Mouse (Mus musculus) monocyte, adult 5-6 weeks (primary cell): ENCODE data around the gene Bicral. TPM values are rescaled to one million over a fixed set of nuclear protein-coding genes. Genes with fewer than 3 reads are reported as not detected.
"Not testable (repeated sequence)": the region's sequence is repeated elsewhere in the genome, so short reads cannot be mapped to it uniquely, and the experiment has no call there.

ENCODE experiments used
- ATAC-seq: fragments of 153-309, 156-312 bp; replicated peaks from 2 replicates; pipeline ENCODE4 v1.8.0; 2017; ENCODE audit warnings: mild to moderate bottlenecking; ENCODE audit not compliant: low TSS enrichment, insufficient number of reproducible peaks, severe bottlenecking, poor library complexity, low FRiP score
- total RNA-seq: library from RNA; stranded (forward); fragments of 200-1000, 200-491, 200-594 nt; gene quantifications from 3 replicates; pipeline ENCODE4 v1.2.3, GENCODE M21; 2017

Gene Bicral
- total RNA-seq, 1 experiment from 2014 or later, result 25.2 TPM

DNA sequence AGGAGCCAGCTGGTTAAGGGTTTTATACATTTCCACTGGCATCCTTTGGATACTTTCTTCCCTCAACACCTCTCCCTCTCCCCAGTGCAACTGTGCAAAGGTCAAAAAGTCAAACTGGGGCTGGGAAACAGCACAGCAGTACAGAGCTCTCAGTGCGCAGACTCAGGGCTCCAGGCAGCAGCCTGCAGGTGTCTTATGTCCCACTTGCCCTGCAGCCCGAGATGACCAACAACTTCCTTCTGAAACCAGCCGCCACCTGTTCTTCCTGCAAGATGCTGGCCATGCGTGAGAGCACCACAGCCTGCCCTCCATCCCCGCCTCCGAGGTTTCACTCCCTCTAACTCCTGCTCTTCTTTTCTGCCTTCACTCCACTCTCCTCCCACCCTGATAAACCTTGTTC is 5.6 kb downstream of the Bicral start:
- ATAC-seq, result 0 out of 2 replicates have a peak, but pooled peaks have one; percentile 6

DNA sequence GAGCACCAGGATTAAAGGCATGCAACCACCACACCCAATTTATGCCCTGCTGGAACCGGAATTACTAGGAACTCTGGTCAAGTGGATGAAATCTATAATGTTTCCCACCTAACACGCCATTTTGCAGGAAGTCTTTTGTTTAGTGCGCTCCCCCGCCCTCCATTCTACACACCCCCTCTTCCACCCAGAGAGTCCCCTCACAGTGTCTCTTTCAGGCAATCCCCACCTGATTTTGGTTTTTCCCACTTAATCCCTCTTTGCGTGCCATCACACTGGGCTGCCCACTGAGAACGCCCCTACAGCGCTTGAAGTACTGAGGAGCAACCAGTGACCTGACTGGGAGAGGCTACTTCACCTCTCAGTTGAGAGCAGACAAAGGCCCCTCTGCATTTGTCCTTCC is 11.1 kb downstream of the Bicral start:
- ATAC-seq, result no peak

DNA sequence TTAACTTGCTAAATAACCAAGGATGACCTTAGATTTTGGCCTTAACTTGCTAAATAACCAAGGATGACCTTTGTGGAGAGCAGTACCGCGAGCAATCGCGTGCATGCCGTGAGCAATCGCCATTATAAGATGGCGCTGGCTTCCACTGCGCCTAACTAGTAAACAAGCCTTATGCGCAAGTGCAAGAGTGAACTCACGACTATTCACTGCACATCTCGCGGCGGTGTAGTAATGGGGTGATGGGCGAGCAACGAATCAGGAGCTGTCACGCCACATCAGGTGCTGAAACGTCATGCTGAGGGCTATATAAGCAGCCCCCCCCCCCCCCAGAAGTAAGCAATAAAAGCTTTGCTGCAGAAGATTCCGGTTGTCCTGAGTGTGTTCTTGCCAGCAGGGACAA is 11.7 kb downstream of the Bicral start:
- not testable (repeated sequence) for ATAC-seq

DNA sequence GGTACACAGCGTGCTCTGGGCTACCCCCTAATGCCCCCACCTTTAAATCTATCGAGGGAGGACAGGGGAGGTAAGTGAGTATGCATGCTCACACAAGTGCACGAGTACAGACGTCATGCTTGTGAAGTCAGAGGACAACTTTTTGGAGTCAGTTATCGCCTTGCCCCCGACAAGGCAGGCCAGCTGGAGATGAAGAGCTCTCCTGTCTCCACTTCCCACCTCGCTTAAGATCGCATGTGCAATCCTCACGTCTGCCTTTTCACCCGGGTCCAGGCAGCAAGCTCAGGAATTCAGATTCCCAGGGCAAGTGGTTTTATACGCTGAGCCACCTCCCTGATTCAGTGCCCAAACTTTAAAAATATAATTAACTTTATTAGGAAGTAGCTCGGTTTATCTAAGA is 13.0 kb downstream of the Bicral start:
- ATAC-seq, result no peak

DNA sequence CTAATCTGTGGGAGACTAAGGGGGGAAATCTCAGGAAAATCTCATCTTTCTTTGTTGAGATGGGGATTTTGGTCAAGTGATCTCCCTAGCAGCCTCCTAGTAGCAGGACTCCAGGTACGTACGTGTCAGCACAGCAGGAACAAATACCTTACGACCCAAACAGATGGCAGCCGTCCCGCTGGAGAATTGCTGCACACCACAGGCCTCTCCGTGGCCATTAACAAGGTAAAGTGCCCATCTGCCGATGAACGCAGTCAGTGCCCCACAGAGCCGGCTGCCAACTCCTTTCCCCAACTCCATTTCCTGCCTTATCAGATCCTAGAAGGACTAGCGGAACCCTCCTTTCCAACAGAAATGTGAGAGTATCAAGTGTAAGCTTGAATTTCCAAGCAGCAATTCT is 13.5 kb downstream of the Bicral start:
- no peak for ATAC-seq

DNA sequence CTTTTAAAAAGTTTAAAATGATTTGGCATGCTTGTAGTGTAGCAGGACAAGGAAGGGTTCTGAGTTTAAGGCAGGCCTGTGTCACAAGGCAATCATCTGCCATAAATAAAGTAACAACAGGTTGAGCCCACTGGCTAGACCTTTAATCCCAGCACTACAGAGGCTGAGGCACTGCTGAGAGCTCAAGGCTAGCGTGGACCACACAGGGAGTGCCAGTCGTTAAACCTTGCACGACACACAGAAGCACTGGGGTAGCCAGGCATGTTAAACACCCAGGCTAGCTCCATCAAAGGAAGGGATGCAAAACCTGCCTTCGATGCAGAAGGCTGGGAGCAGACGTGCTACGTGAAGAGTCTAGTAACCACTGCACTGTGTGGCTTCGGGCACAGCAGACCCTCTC is 14.6 kb downstream of the Bicral start:
- no peak for ATAC-seq

DNA sequence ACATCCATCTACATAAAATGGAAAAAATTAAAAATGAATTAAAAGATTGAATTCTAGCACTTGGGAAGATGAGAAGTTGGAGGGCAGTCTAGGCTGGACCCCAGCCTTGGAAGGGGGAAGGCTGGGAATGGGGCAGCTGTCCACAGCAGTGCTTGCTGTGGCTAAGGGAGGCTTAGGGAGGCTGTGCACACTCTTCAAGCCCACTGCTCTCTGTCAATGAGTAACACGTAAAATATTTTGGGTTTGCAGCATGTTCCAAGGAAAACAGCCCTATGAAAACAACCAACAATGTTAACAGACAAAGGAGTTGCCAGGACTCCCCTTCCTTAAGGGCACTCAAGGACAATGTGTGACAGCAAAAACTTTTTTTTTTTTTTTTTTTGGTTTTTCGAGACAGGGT is 15.3 kb downstream of the Bicral start:
- no peak for ATAC-seq

DNA sequence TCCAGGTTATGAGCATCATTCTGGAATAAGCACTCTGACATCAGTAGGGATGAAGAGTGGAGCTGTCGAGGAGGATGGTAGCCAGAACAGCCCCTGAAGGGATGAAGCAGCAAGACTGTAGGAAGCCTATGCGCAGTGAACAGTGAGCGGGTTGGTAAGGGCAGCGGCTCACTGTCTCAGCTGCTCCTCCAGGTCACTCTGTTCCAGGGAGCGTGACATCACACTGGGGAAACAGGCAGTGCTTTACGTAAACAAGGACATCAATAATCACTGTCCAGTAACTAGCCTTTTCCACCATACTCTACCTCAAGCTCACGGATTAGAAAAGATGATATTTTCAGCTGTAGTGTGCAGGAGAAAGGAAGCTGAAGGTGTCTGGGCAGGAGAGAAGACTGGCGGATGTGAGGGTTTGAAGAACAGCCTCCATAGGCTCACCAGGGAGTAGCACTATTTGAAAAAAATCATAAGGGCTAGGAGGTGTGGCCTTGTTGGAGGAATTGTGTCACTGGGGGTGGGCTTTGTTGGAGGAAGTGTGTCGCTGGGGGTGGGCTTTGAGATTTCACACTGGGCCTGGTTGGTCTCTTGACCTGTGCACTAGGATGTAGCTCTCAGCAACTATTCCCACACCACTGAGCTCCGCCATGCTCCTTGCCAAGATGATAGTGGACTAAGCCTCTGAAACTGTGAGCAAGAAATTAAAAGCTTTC is 17.8 kb downstream of the Bicral start:
- ATAC-seq, result no peak

DNA sequence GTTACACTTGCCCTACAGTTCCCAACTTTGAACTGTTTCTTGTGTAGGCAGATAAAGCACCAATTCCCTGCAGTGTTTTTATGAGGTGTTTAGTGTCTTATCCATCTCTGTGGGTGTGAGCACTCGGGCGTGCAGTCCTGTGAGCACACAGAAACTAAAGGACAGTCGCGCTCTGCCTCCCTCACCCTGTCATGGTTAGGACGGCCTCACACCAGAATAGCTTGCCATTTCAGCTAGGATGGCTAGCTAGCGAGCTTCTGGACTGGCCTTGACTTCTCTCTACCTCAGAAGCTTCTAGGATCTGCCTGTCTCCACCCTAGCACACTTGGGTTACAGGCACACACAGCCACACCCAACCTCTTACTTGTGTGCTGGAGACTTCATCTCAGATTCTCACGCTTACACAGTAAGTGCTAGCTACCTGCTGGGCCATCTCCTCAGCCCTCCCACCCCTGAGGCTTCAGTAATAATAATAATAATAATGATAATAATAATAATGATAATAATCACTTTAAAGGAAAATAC is 19.8 kb downstream of the Bicral start:
- ATAC-seq, result no peak

DNA sequence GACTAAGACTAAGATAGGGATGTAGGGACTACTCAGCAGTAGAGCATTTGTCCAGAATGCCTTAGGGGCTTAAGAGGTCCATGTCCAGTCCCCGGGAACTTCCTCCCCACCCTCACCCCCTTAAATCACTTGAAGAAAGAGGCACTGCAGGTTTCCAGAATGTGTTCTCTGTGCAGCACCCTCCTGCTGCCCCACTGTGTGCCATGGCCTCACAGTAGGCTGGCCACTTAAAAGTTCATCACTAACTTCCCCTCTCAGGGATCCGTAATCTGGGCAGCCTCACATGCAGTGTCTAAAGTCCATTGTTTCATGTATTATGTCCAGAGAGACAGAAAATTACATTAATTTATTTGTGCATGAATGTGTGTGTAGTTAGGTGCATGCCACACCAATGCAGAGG is 20.4 kb downstream of the Bicral start:
- no peak for ATAC-seq

DNA sequence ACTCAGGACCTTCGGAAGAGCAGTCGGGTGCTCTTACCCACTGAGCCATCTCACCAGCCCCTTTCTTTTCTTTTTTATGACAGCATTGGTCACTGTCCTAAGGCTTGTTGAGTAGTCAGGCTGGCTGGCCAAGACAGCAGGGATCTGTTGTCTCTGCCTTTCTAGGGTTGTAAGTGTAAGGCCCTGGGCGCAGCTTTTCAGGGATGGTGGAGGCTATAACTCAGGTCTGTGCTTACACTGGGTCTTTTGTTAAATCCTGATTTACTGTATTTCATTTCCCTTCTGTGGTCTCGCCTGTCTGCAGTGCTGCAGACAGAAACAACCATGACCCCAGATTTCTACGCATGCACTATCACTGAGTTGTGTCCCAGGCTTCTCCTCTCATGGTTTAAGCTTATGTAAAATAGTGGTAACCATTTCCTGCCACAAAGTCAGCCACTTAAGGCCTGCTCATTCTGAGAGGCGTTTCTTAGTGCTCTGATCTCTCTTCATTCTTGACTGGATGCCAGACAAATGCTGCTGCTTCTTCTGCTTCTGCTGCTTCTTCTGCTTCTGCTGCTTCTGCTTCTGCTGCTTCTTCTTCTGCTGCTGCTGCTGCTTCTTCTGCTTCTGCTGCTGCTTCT is 23.1 kb downstream of the Bicral start:
- ATAC-seq, result peak; percentile 67

DNA sequence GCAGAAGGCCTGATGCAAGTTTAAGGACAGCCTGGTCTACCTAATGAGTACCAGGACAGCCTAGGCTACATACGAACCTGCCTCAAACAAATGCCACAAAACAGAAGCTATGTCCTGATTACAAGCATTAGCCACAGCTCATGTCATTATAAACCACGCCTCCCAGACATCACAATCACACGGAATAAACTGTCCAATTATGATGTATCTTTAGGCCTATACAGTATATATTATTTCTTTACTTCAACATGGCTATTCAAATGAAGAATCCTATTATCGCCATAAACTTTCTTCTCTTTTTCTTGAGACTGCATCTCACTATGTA is 25.3 kb downstream of the Bicral start:
- ATAC-seq, result no peak

DNA sequence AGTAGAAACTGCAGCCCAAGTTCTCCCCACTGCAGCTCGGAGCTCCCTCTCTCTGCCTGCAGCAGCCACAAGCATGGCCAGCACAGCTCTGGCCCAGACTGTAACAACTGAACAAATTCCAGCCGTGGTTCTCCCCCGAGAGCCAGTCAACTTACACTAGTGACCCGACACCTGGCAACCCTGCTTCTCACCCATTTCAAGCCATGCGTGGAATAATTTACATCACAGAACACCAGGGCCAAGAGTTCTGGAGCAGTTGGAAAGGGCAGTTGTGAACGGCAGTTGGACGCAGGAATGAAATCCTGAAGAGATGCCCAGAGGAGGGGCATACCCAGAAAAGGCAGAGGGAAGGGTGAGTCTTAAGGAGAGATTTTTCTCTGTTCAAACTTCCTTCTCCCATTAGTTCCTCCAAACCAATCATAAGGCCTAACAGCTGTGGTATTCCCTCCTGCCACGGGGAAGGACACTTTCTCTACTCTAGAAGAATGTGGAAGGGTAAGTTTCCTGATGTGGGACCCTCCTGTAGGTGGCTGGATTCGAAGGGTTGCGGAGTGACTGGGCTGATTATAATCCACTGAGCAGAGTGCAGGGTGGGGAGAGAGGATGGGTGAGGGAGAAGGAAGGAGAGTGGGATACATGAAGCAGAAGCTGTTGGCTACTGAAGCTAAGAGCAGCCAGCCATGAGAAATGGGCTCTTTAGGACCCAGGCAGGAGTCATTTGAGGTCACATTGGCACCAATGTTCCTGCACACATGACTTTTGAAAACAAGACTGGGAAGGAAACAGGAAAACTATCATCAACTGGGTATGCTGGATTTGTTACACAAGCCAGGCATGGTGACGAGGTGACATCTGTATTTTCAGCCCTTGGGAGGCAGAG is 25.9 kb downstream of the Bicral start:
- ATAC-seq, result no peak

DNA sequence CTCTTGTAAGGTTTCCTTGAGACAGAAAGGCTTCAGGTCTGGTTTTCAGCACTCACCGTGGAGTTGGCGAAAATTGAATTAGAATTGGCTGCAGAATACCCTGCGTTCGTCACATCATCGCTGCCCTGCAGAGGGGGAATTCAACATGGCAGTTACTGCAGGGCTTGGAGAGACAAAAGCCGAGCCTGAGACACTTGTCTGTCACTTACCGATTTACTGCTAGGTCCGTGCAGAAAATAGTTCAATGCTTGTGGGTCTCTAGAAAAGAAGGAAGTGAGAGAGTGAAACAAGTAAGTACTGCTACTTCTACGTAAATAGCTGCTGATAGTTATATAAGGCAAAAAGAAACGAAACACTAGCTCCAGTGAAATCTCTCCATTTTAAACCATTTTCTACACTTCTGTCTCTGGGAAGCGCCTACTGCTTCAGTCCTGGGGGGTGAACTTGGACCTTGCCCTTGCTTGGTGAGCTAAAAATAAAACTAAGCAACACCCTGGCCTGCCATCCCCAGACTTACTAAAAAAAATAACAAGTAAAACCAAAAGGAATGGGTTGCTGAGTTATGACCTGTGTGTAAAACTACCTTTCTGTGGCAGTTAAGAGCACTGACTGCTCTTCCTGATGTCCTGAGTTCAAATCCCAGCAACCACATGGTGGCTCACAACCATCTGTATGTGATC is 28.3 kb downstream of the Bicral start:
- peak; percentile 51 for ATAC-seq

DNA sequence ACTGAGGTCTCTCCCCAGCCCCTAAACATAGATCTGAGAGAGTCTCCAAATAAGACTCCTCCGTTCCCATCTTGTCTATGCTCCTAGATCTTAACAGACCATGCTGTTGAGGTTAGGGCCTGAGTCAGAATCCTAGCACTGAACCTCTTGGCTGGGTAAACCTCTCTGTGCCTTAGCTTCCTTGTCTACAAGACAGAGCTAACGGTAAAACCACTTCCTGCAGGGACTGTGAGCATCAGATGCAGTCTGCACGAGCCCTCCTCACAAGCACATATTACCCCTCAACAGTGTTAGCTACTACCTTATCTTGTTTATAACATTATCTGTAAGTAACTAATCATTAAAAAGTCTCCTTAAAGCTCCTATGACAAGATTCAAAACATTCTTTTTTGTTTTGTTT is 29.3 kb downstream of the Bicral start:
- no peak for ATAC-seq

DNA sequence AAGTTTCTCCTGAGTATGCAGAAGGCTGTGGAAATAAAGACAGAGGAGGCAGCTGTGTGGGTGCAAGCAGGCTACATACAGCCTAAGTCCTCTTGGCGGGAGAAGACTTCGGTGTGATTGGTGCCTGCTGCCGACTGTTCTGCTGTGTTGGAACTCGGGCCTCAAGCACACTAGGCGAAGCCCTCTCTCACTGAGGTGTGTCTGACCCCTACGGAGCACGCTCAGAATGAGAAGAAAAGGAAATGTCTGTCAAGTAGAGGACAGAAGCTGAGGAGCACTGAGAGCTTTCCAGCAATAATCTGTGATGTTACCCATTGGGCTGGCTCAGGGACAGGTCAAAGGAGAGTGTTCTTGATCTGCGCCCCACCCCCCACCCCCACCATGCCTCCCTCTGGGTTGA is 35.2 kb downstream of the Bicral start:
- no peak for ATAC-seq

DNA sequence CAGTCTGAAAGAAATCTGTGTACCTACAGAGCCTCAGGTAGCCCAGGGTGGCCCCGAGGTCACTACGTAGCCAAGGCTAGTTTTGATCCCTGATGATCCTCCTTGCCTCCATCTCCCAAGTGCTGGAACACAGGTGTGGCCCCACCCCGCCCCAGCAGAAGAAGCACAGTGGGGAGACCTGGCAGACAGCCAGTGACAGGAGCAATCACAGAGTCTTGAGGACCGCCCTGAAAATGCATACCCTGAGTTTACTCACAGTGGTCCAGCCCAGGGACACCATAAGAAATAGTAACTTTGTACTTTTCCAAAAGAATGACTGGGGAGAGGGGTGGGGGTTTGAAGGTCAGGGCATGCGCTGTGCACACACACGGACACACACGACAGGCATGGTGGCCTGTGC is 37.7 kb downstream of the Bicral start:
- no peak for ATAC-seq

DNA sequence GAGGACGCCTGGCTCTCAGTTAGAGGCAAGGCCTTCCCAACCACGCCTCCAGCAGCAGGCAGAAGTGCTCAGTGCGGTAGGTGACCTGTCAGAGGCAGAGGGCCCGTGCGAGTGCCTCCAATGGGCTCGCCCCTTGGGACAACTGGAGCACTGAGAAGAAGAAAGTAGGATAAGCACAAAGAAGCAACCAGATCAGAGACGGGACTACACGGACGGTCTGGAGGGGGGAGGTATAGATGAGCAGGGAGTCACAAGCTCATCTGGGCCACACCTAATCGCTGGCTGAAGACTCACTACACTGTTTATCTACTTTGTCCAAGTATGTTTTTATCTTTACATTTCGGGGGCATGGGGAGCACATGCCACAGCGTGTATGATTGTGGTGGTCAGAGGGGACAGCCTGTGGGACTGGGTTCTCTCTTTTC is 40.5 kb downstream of the Bicral start:
- ATAC-seq, result no peak

DNA sequence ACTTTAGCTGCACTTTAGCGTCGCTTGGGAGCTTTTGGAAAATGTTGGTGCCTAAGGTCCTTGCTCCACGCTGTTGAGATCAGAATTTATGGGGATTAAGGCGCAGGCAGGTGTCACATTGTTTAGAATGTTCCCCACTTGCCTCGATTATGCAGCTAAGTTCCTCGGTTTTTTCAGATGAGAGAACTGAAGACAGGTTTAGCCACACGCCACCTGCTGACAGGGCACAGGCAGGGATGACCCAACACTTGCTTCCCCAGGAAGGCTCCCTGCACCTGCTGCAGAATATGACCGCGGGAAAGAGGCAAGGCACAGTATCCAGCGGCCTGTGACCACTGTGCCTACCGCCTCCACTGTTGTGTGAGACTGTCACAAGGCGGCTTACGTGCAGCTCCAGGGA is 42.0 kb downstream of the Bicral start:
- ATAC-seq, result no peak
